Mouse (Mus musculus) brain, adult 2 months (tissue): Measurements from ENCODE around the gene Plxdc1.

ENCODE experiments used
- DNase-seq: peaks from one replicate; pipeline ENCODE4 v3.0.0; 2011; ENCODE audit warnings: low read depth, low spot score

The Plxdc1 gene

GRCm38 (mm10) chr11:97987551-97988526, 1.6 kb upstream of the Plxdc1 start:
- DNase-seq, result peak; percentile 95

- DNase-seq, result no peak
Measured at GRCm38 (mm10) chr11:97986738-97987465, 658 bp upstream of the Plxdc1 start.

GRCm38 (mm10) chr11:97983983-97984382, 2.3 kb downstream of the Plxdc1 start:
- no peak for DNase-seq

- no peak for DNase-seq
Measured at GRCm38 (mm10) chr11:97983506-97983905, 2.7 kb downstream of the Plxdc1 start.

GRCm38 (mm10) chr11:97982721-97983120, 3.5 kb downstream of the Plxdc1 start:
- no peak for DNase-seq

GRCm38 (mm10) chr11:97980531-97980966, 5.7 kb downstream of the Plxdc1 start:
- no peak for DNase-seq

GRCm38 (mm10) chr11:97979824-97980495, 6.3 kb downstream of the Plxdc1 start:
- no peak for DNase-seq

- DNase-seq, result no peak
Measured at GRCm38 (mm10) chr11:97978392-97978791, 7.9 kb downstream of the Plxdc1 start.

GRCm38 (mm10) chr11:97977797-97978196, 8.4 kb downstream of the Plxdc1 start:
- no peak for DNase-seq

GRCm38 (mm10) chr11:97974746-97975145, 11.5 kb downstream of the Plxdc1 start:
- no peak for DNase-seq

- DNase-seq, result no peak
Measured at GRCm38 (mm10) chr11:97974141-97974540, 12.1 kb downstream of the Plxdc1 start.

- DNase-seq, result no peak
Measured at GRCm38 (mm10) chr11:97972434-97972833, 13.8 kb downstream of the Plxdc1 start.

GRCm38 (mm10) chr11:97971232-97971631, 15.0 kb downstream of the Plxdc1 start:
- DNase-seq, result peak; percentile 96

GRCm38 (mm10) chr11:97970771-97971170, 15.5 kb downstream of the Plxdc1 start:
- no peak for DNase-seq

GRCm38 (mm10) chr11:97968385-97968784, 17.9 kb downstream of the Plxdc1 start:
- no peak for DNase-seq

GRCm38 (mm10) chr11:97967114-97967513, 19.1 kb downstream of the Plxdc1 start:
- DNase-seq, result peak; percentile 55

GRCm38 (mm10) chr11:97960907-97961306, 25.3 kb downstream of the Plxdc1 start:
- DNase-seq, result peak; percentile 42

GRCm38 (mm10) chr11:97959300-97959680, 27.0 kb downstream of the Plxdc1 start:
- DNase-seq, result peak; percentile 63

GRCm38 (mm10) chr11:97958641-97959299, 27.5 kb downstream of the Plxdc1 start:
- peak; percentile 26 for DNase-seq

GRCm38 (mm10) chr11:97956905-97957560, 29.2 kb downstream of the Plxdc1 start:
- DNase-seq, result peak; percentile 85

- peak; percentile 19 for DNase-seq
Measured at GRCm38 (mm10) chr11:97955915-97956314, 30.3 kb downstream of the Plxdc1 start.
